Mouse (Mus musculus): ENCODE measurements around the gene Snapc1. TPM values are rescaled to one million over a fixed set of nuclear protein-coding genes. Genes with fewer than 3 reads are reported as not detected.

Snapc1 gene
- polyA plus RNA-seq, 1 experiment from 2014 or later, result 5.0 TPM

- H3K4me2 ChIP-seq (ENCODE audit: low read depth, low read length), result peak overlapping the region; percentile 64
- no peaks in the 10 kb centered on the region for H3K9me3 ChIP-seq (replicated peaks; ENCODE audit: control insufficient read depth, low read length)
- no peaks in the 10 kb centered on the region; the same call in 1 of the 2 replicates for H3K4me1 ChIP-seq (ENCODE audit: control insufficient read depth, low read depth, low read length)
- peak; percentile 87 for ATAC-seq (ENCODE audit: low read depth)
- H3K27ac ChIP-seq (ENCODE audit: low read length), result no peak overlapping the region
- peak overlapping the region; percentile 40; the same call in 1 of the 2 replicates for H3K9ac ChIP-seq (ENCODE audit: low read depth, low read length)
- H3K4me3 ChIP-seq (ENCODE audit: low read depth, low read length), result peak overlapping the region; percentile 54
- WGBS (ENCODE audit: insufficient replicate concordance), result 7% methylated on average over 46 of the region's 46 CpGs
- no peaks in the 10 kb centered on the region for H3K36me3 ChIP-seq (ENCODE audit: control insufficient read depth, insufficient read depth)
- H3K27me3 ChIP-seq (ENCODE audit: control insufficient read depth, insufficient read depth, low read depth, low read length), result peaks cover 9% of the 10 kb centered on the region
Measured at GRCm38 (mm10) chr12:73949318-73950058, 14.8 kb upstream of the Snapc1 start.

- Histone ChIP-seq H3K4me3 (ENCODE audit: low read depth, low read length) (peak overlapping the region; percentile 49), H3K9ac (ENCODE audit: low read depth, low read length) (peak overlapping the region; percentile 37), H3K4me1 (ENCODE audit: control insufficient read depth, low read depth, low read length) (no peaks in the 10 kb centered on the region; the same call in 1 of the 2 replicates), H3K27me3 (ENCODE audit: control insufficient read depth, insufficient read depth, low read depth, low read length) (peaks cover 9% of the 10 kb centered on the region), H3K27ac (ENCODE audit: low read length) (no peak overlapping the region), H3K36me3 (ENCODE audit: control insufficient read depth, insufficient read depth) (no peaks in the 10 kb centered on the region), H3K4me2 (ENCODE audit: low read depth, low read length) (peak overlapping the region; percentile 67), H3K9me3 (replicated peaks; ENCODE audit: control insufficient read depth, low read length) (no peaks in the 10 kb centered on the region)
- 19% methylated on average over 15 of the region's 15 CpGs for WGBS (ENCODE audit: insufficient replicate concordance)
- 0 out of 2 replicates have a peak, but pooled peaks have one; percentile 19 for ATAC-seq (ENCODE audit: low read depth)
Measured at GRCm38 (mm10) chr12:73952879-73953278, 11.4 kb upstream of the Snapc1 start.

GRCm38 (mm10) chr12:73953420-73954186 is 10.7 kb upstream of the Snapc1 start:
- Histone ChIP-seq H3K9me3 (replicated peaks; ENCODE audit: control insufficient read depth, low read length) (no peaks in the 10 kb centered on the region), H3K27me3 (ENCODE audit: control insufficient read depth, insufficient read depth, low read depth, low read length) (peaks cover 9% of the 10 kb centered on the region), H3K4me2 (ENCODE audit: low read depth, low read length) (peak overlapping the region; percentile 67), H3K36me3 (ENCODE audit: control insufficient read depth, insufficient read depth) (no peaks in the 10 kb centered on the region), H3K4me1 (ENCODE audit: control insufficient read depth, low read depth, low read length) (no peaks in the 10 kb centered on the region; the same call in 1 of the 2 replicates), H3K4me3 (ENCODE audit: low read depth, low read length) (peak overlapping the region; percentile 49), H3K9ac (ENCODE audit: low read depth, low read length) (peak overlapping the region; percentile 37), H3K27ac (ENCODE audit: low read length) (no peak overlapping the region)
- 16% methylated on average over 14 of the region's 14 CpGs for WGBS (ENCODE audit: insufficient replicate concordance)
- no peak; the same call in 1 of the 2 replicates for ATAC-seq (ENCODE audit: low read depth)

GRCm38 (mm10) chr12:73954785-73955184 is 9.5 kb upstream of the Snapc1 start:
- no peak overlapping the region for H3K4me3 ChIP-seq (ENCODE audit: low read depth, low read length)
- no peak for ATAC-seq (ENCODE audit: low read depth)
- H3K27me3 ChIP-seq (ENCODE audit: control insufficient read depth, insufficient read depth, low read depth, low read length), result peaks cover 4% of the 10 kb centered on the region
- no peaks in the 10 kb centered on the region for H3K9me3 ChIP-seq (replicated peaks; ENCODE audit: control insufficient read depth, low read length)
- H3K4me1 ChIP-seq (ENCODE audit: control insufficient read depth, low read depth, low read length), result no peaks in the 10 kb centered on the region; the same call in 1 of the 2 replicates
- H3K4me2 ChIP-seq (ENCODE audit: low read depth, low read length), result no peak overlapping the region
- H3K36me3 ChIP-seq (ENCODE audit: control insufficient read depth, insufficient read depth), result no peaks in the 10 kb centered on the region
- 39% methylated on average over 5 of the region's 5 CpGs for WGBS (ENCODE audit: insufficient replicate concordance)
- H3K27ac ChIP-seq (ENCODE audit: low read length), result no peak overlapping the region
- no peak overlapping the region for H3K9ac ChIP-seq (ENCODE audit: low read depth, low read length)

GRCm38 (mm10) chr12:73957676-73958075 is 6.6 kb upstream of the Snapc1 start:
- ATAC-seq (ENCODE audit: low read depth), result no peak
- WGBS (ENCODE audit: insufficient replicate concordance), result 81% methylated on average over 3 of the region's 3 CpGs

GRCm38 (mm10) chr12:73958830-73959229 is 5.5 kb upstream of the Snapc1 start:
- Histone ChIP-seq H3K9ac (ENCODE audit: low read depth, low read length) (no peak overlapping the region), H3K27ac (ENCODE audit: low read length) (no peak overlapping the region), H3K27me3 (ENCODE audit: control insufficient read depth, insufficient read depth, low read depth, low read length) (no peaks in the 10 kb centered on the region), H3K4me1 (ENCODE audit: control insufficient read depth, low read depth, low read length) (no peaks in the 10 kb centered on the region; the same call in 1 of the 2 replicates), H3K4me3 (ENCODE audit: low read depth, low read length) (no peak overlapping the region), H3K4me2 (ENCODE audit: low read depth, low read length) (no peak overlapping the region), H3K9me3 (replicated peaks; ENCODE audit: control insufficient read depth, low read length) (no peaks in the 10 kb centered on the region), H3K36me3 (ENCODE audit: control insufficient read depth, insufficient read depth) (no peaks in the 10 kb centered on the region)
- ATAC-seq (ENCODE audit: low read depth), result no peak
- WGBS (ENCODE audit: insufficient replicate concordance), result 68% methylated on average over 2 of the region's 2 CpGs

More at GRCm38 (mm10) chr12:73957676-73958075, 6.6 kb upstream of the Snapc1 start:
- Histone ChIP-seq H3K4me3 (ENCODE audit: low read depth, low read length) (no peak overlapping the region), H3K4me1 (ENCODE audit: control insufficient read depth, low read depth, low read length) (no peaks in the 10 kb centered on the region; the same call in 1 of the 2 replicates), H3K4me2 (ENCODE audit: low read depth, low read length) (no peak overlapping the region), H3K27me3 (ENCODE audit: control insufficient read depth, insufficient read depth, low read depth, low read length) (no peaks in the 10 kb centered on the region), H3K27ac (ENCODE audit: low read length) (no peak overlapping the region), H3K9me3 (replicated peaks; ENCODE audit: control insufficient read depth, low read length) (no peaks in the 10 kb centered on the region), H3K9ac (ENCODE audit: low read depth, low read length) (no peak overlapping the region), H3K36me3 (ENCODE audit: control insufficient read depth, insufficient read depth) (no peaks in the 10 kb centered on the region)

- no peak for ATAC-seq (ENCODE audit: low read depth)
- no peaks in the 10 kb centered on the region for H3K9me3 ChIP-seq (replicated peaks; ENCODE audit: control insufficient read depth, low read length)
- 82% methylated on average over 8 of the region's 8 CpGs for WGBS (ENCODE audit: insufficient replicate concordance)
- no peak overlapping the region for H3K4me3 ChIP-seq (ENCODE audit: low read depth, low read length)
- no peak overlapping the region for H3K9ac ChIP-seq (ENCODE audit: low read depth, low read length)
- H3K27me3 ChIP-seq (ENCODE audit: control insufficient read depth, insufficient read depth, low read depth, low read length), result no peaks in the 10 kb centered on the region
- H3K27ac ChIP-seq (ENCODE audit: low read length), result no peak overlapping the region
- peaks cover 2% of the 10 kb centered on the region for H3K4me1 ChIP-seq (ENCODE audit: control insufficient read depth, low read depth, low read length)
- H3K36me3 ChIP-seq (ENCODE audit: control insufficient read depth, insufficient read depth), result peaks cover 30% of the 10 kb centered on the region
- no peak overlapping the region for H3K4me2 ChIP-seq (ENCODE audit: low read depth, low read length)
Measured at GRCm38 (mm10) chr12:73969142-73969541, 4.9 kb downstream of the Snapc1 start.

GRCm38 (mm10) chr12:73974584-73974983 is 10.3 kb downstream of the Snapc1 start:
- Histone ChIP-seq H3K4me3 (ENCODE audit: low read depth, low read length) (no peak overlapping the region), H3K27me3 (ENCODE audit: control insufficient read depth, insufficient read depth, low read depth, low read length) (no peaks in the 10 kb centered on the region), H3K9ac (ENCODE audit: low read depth, low read length) (no peak overlapping the region), H3K36me3 (ENCODE audit: control insufficient read depth, insufficient read depth) (peaks cover 20% of the 10 kb centered on the region), H3K4me1 (ENCODE audit: control insufficient read depth, low read depth, low read length) (no peaks in the 10 kb centered on the region), H3K27ac (ENCODE audit: low read length) (no peak overlapping the region), H3K9me3 (replicated peaks; ENCODE audit: control insufficient read depth, low read length) (no peaks in the 10 kb centered on the region), H3K4me2 (ENCODE audit: low read depth, low read length) (no peak overlapping the region)
- 87% methylated on average over 6 of the region's 6 CpGs for WGBS (ENCODE audit: insufficient replicate concordance)
- no peak for ATAC-seq (ENCODE audit: low read depth)

- WGBS (ENCODE audit: insufficient replicate concordance), result 69% methylated on average over 3 of the region's 3 CpGs
- H3K9me3 ChIP-seq (replicated peaks; ENCODE audit: control insufficient read depth, low read length), result no peaks in the 10 kb centered on the region
- H3K4me3 ChIP-seq (ENCODE audit: low read depth, low read length), result no peak overlapping the region
- no peak overlapping the region for H3K9ac ChIP-seq (ENCODE audit: low read depth, low read length)
- no peak overlapping the region for H3K27ac ChIP-seq (ENCODE audit: low read length)
- H3K4me1 ChIP-seq (ENCODE audit: control insufficient read depth, low read depth, low read length), result no peaks in the 10 kb centered on the region
- no peak for ATAC-seq (ENCODE audit: low read depth)
- no peaks in the 10 kb centered on the region; the same call in 1 of the 2 replicates for H3K36me3 ChIP-seq (ENCODE audit: control insufficient read depth, insufficient read depth)
- H3K4me2 ChIP-seq (ENCODE audit: low read depth, low read length), result no peak overlapping the region
- no peaks in the 10 kb centered on the region for H3K27me3 ChIP-seq (ENCODE audit: control insufficient read depth, insufficient read depth, low read depth, low read length)
Measured at GRCm38 (mm10) chr12:73978144-73978543, 13.9 kb downstream of the Snapc1 start.

All from liver, embryonic 16.5 days (tissue).